35 mouse cellular contexts compared by ENCODE assay signal in the genomic region with DNA sequence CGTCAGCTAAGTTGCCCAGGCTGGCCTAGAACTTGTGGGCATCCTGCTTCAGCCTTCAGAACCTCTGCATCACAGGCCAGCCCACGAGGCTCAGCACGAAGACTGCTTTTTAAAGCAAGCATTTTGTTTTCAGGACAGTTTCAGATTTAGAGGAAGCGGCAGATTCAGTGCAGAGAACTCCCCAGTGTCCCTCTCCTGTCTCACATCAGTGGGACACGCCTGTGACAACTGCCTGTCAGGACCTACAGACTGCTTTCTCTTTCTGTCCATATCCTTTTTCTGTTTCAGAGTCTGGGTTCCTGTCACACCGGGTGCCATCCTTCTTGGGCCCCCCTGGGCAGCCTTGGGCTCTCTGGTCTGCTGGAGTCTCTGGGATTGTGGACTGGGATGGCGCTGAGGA. TPM values are rescaled to one million over a fixed set of nuclear protein-coding genes. Genes with fewer than 3 reads are reported as not detected.
DNase-seq lines count a peak whose midpoint lies in the region; ATAC-seq and TF ChIP-seq lines count a peak whose summit lies in the region.
"Had no signal": no experiment of that assay in that cellular context is flagged by ENCODE, and none has a peak within 500 bp of the region (broad histone marks: within the 10 kb centered on the region; RNA-seq: fewer than 3 reads in every experiment).

No protein-coding gene starts in this region.

- TF ChIP-seq POLR2A in bone marrow, adult 2 months (IDR thresholded peaks at IDR 0.05; ENCODE audit: borderline replicate concordance, control insufficient read depth, low read depth, low read length): no peak
- TF ChIP-seq POLR2A in small intestine, adult 2 months (IDR thresholded peaks at IDR 0.05; ENCODE audit: low read depth, low read length): no peak

- H3K36me3 ChIP-seq in midbrain, embryonic 11.5 days (ENCODE audit: control insufficient read depth, insufficient read depth, low read length): no peaks in the 10 kb centered on the region
- H3K36me3 ChIP-seq in midbrain, embryonic 16.5 days (ENCODE audit: control insufficient read depth, insufficient read depth, low read length): no peaks in the 10 kb centered on the region
- no peaks in the 10 kb centered on the region for H3K36me3 ChIP-seq in small intestine, adult 2 months (ENCODE audit: control insufficient read depth, insufficient read depth, low read length)
- H3K36me3 ChIP-seq in heart, embryonic 10.5 days: no peaks in the 10 kb centered on the region
- H3K36me3 ChIP-seq: hindbrain, embryonic 15.5 days; kidney, embryonic 15.5 days; limb, embryonic 13.5 days; liver, embryonic 13.5 days; midbrain, embryonic 13.5 days had no signal

- H3K4me2 ChIP-seq in midbrain, embryonic 11.5 days: no peak overlapping the region
- no peak overlapping the region for H3K4me2 ChIP-seq in midbrain, embryonic 16.5 days (ENCODE audit: low read length)
- H3K4me2 ChIP-seq: heart, embryonic 11.5 days; hindbrain, embryonic 15.5 days; kidney, embryonic 15.5 days; limb, embryonic 13.5 days; lung, embryonic 14.5 days; midbrain, embryonic 13.5 days had no signal

- no peak overlapping the region for H3K4me3 ChIP-seq in midbrain, embryonic 11.5 days (ENCODE audit: low read depth, low read length)
- no peak overlapping the region for H3K4me3 ChIP-seq in midbrain, embryonic 16.5 days (ENCODE audit: low read depth, low read length)
- no peak overlapping the region for H3K4me3 ChIP-seq in bone marrow, adult 2 months (replicated peaks; ENCODE audit: control insufficient read depth, low read depth, low read length)
- 0 out of 2 replicates have a peak overlapping the region, but pooled peaks have one; percentile 23 for H3K4me3 ChIP-seq in small intestine, adult 2 months (ENCODE audit: low read depth, low read length)
- H3K4me3 ChIP-seq in heart, embryonic 10.5 days: no peak overlapping the region
- H3K4me3 ChIP-seq: erythroblast, embryonic 14.5 days; hindbrain, embryonic 15.5 days; kidney, embryonic 15.5 days; left cerebral cortex, adult 2 months; limb, embryonic 13.5 days; midbrain, embryonic 13.5 days had no signal

- H3K27me3 ChIP-seq in midbrain, embryonic 11.5 days (ENCODE audit: control insufficient read depth, insufficient read depth, low read length): no peaks in the 10 kb centered on the region
- H3K27me3 ChIP-seq in midbrain, embryonic 16.5 days (ENCODE audit: control insufficient read depth, insufficient read depth, low read depth, low read length): no peaks in the 10 kb centered on the region
- H3K27me3 ChIP-seq in small intestine, adult 2 months (ENCODE audit: control insufficient read depth, insufficient read depth, low read length): no peaks in the 10 kb centered on the region
- H3K27me3 ChIP-seq in heart, embryonic 10.5 days (ENCODE audit: insufficient read depth, poor library complexity, severe bottlenecking): peaks cover 11% of the 10 kb centered on the region; the same call in 1 of the 2 replicates
- H3K27me3 ChIP-seq: hindbrain, embryonic 15.5 days; kidney, embryonic 15.5 days; limb, embryonic 13.5 days; liver, embryonic 13.5 days; midbrain, embryonic 13.5 days had no signal

- TF ChIP-seq CTCF in bone marrow, adult 2 months (IDR thresholded peaks at IDR 0.05; ENCODE audit: control insufficient read depth, insufficient read depth, low read length): no peak
- TF ChIP-seq CTCF in small intestine, adult 2 months (IDR thresholded peaks at IDR 0.05; ENCODE audit: extremely low read depth, insufficient read length, insufficient replicate concordance, low read depth, low read length): no peak

- 80% methylated on average over 7 of the region's 7 CpGs for WGBS in midbrain, embryonic 11.5 days
- 82% methylated on average over 7 of the region's 7 CpGs for WGBS in midbrain, embryonic 16.5 days
- WGBS in bone marrow, adult 2 months: 34% methylated on average over 7 of the region's 7 CpGs
- 67% methylated on average over 7 of the region's 7 CpGs for WGBS in small intestine, adult 2 months
- WGBS in heart, embryonic 10.5 days: 76% methylated on average over 7 of the region's 7 CpGs

- H3K9me3 ChIP-seq in midbrain, embryonic 11.5 days (ENCODE audit: control insufficient read depth, low read length): no peaks in the 10 kb centered on the region
- no peaks in the 10 kb centered on the region for H3K9me3 ChIP-seq in midbrain, embryonic 16.5 days (replicated peaks; ENCODE audit: control insufficient read depth, low read length, poor library complexity, severe bottlenecking)
- no peaks in the 10 kb centered on the region for H3K9me3 ChIP-seq in heart, embryonic 10.5 days
- H3K9me3 ChIP-seq: hindbrain, embryonic 15.5 days; kidney, embryonic 15.5 days; limb, embryonic 13.5 days; liver, embryonic 13.5 days; midbrain, embryonic 13.5 days had no signal

- DNase-seq in CD4-positive, CD25-positive, alpha-beta regulatory T cell, adult 2 months (ENCODE audit: low read depth, low spot score): peak; percentile 49
- DNase-seq in midbrain, embryonic 11.5 days (ENCODE audit: low spot score, missing footprints): peak; percentile 75
- no peak for DNase-seq in gastrocnemius, postnatal 4 days (ENCODE audit: low spot score in 2 of 2)
- no peak for DNase-seq in heart, embryonic 10.5 days (ENCODE audit: low spot score)
- DNase-seq: adrenal gland, postnatal 14 days; cerebellum, adult 18-20 months; cerebellum, postnatal 14 days; forebrain, postnatal 0 days; heart, postnatal 36 days; kidney, adult 18-20 months; kidney, postnatal 25 days; liver, embryonic 13.5 days; lung, embryonic 14.5 days; lung, postnatal 14 days; retina, postnatal 1 day; right cerebral cortex, postnatal 14 days had no signal

- peaks cover 6% of the 10 kb centered on the region for H3K4me1 ChIP-seq in midbrain, embryonic 11.5 days (ENCODE audit: control insufficient read depth, insufficient read depth, low read length)
- H3K4me1 ChIP-seq in midbrain, embryonic 16.5 days (ENCODE audit: control insufficient read depth, insufficient read depth, low read length): peaks cover 5% of the 10 kb centered on the region
- peaks cover 15% of the 10 kb centered on the region for H3K4me1 ChIP-seq in bone marrow, adult 2 months (ENCODE audit: control insufficient read depth, insufficient read depth, low read length)
- H3K4me1 ChIP-seq in small intestine, adult 2 months (ENCODE audit: control insufficient read depth, insufficient read depth, insufficient read length, low read length): no peaks in the 10 kb centered on the region
- peaks cover 60% of the 10 kb centered on the region for H3K4me1 ChIP-seq in heart, embryonic 10.5 days

- ATAC-seq in CD4-positive, CD25-positive, alpha-beta regulatory T cell, adult 4 months: no peak
- ATAC-seq in midbrain, embryonic 11.5 days (ENCODE audit: low FRiP score): no peak
- no peak for ATAC-seq in midbrain, embryonic 16.5 days
- ATAC-seq: forebrain, postnatal 0 days; midbrain, embryonic 13.5 days; Patski had no signal

- no peak overlapping the region for H3K9ac ChIP-seq in midbrain, embryonic 11.5 days (ENCODE audit: low read length)
- no peak overlapping the region for H3K9ac ChIP-seq in midbrain, embryonic 16.5 days (ENCODE audit: low read depth, low read length)
- H3K9ac ChIP-seq: forebrain, postnatal 0 days; hindbrain, embryonic 15.5 days; kidney, embryonic 15.5 days; limb, embryonic 13.5 days; liver, embryonic 13.5 days; lung, embryonic 14.5 days; midbrain, embryonic 13.5 days had no signal

- no peak overlapping the region for H3K27ac ChIP-seq in midbrain, embryonic 11.5 days (ENCODE audit: low read depth, low read length)
- no peak overlapping the region for H3K27ac ChIP-seq in midbrain, embryonic 16.5 days (ENCODE audit: low read length)
- H3K27ac ChIP-seq in bone marrow, adult 2 months (ENCODE audit: control insufficient read depth, insufficient read depth, low read depth, low read length, poor library complexity): peak overlapping the region; percentile 40
- H3K27ac ChIP-seq in small intestine, adult 2 months (ENCODE audit: insufficient read depth, low read depth, low read length): 0 out of 2 replicates have a peak overlapping the region, but pooled peaks have one; percentile 17
- no peak overlapping the region for H3K27ac ChIP-seq in heart, embryonic 10.5 days
- H3K27ac ChIP-seq: hindbrain, embryonic 15.5 days; kidney, embryonic 15.5 days; left cerebral cortex, adult 2 months; limb, embryonic 13.5 days; liver, embryonic 13.5 days; midbrain, embryonic 13.5 days had no signal

RNA-seq across cellular contexts. Expression of a gene that starts 3.7 kb away (rescaled TPM):
- 1,000 to 10,000 TPM; 1,726 to 2,325 TPM for polyA plus RNA-seq in CD4-positive, CD25-positive, alpha-beta regulatory T cell, adult 4 months (2017; shearing (Covaris generic))
- 22.0 and 27.3 TPM in 2 replicates for polyA plus RNA-seq in midbrain, embryonic 11.5 days (2014; fragmentation: Nextera tagmentation; extraction: Ambion mirVana)
- polyA plus RNA-seq in midbrain, embryonic 16.5 days (2015; fragmentation: Nextera tagmentation; extraction: Ambion mirVana): 22.0 and 22.3 TPM in 2 replicates
- polyA plus RNA-seq in bone marrow, adult 2 months (2011; ENCODE audit: insufficient read depth, insufficient read length, low replicate concordance, missing spikeins): 193 and 436 TPM in 2 replicates
- 56.1 and 79.0 TPM in 2 replicates for polyA plus RNA-seq in small intestine, adult 2 months (2012; rRNA removed)
- 10 to 100 TPM; 24.4 to 26.4 TPM for total RNA-seq in gastrocnemius, postnatal 4 days (2021)
- 7.7 and 19.5 TPM in 2 replicates for polyA plus RNA-seq in heart, embryonic 10.5 days (2016; fragmentation: Nextera tagmentation; extraction: Ambion mirVana)
- polyA plus RNA-seq: Patski had no signal

RNA-seq across cellular contexts. Expression of a gene that starts 27.5 kb away (rescaled TPM):
- not detected for polyA plus RNA-seq in CD4-positive, CD25-positive, alpha-beta regulatory T cell, adult 4 months (2017; shearing (Covaris generic))
- polyA plus RNA-seq in midbrain, embryonic 11.5 days (2014; fragmentation: Nextera tagmentation; extraction: Ambion mirVana): not detected in 2 replicates
- polyA plus RNA-seq in midbrain, embryonic 16.5 days (2015; fragmentation: Nextera tagmentation; extraction: Ambion mirVana): 0.29 TPM in 1 of 2 replicates, not detected in the other
- polyA plus RNA-seq in bone marrow, adult 2 months (2011; ENCODE audit: insufficient read depth, insufficient read length, low replicate concordance, missing spikeins): not detected in 2 replicates
- polyA plus RNA-seq in small intestine, adult 2 months (2012; rRNA removed): 0.05 TPM in 1 of 2 replicates, not detected in the other
- total RNA-seq in gastrocnemius, postnatal 4 days (2021): not detected
- not detected in 2 replicates for polyA plus RNA-seq in heart, embryonic 10.5 days (2016; fragmentation: Nextera tagmentation; extraction: Ambion mirVana)
- total RNA-seq: adrenal gland, postnatal 14 days; gastrocnemius, adult 8-10 months; granulocyte monocyte progenitor cell, adult 5-6 weeks; heart, postnatal 36 days; megakaryocyte progenitor cell, adult 5-6 weeks; monocyte, adult 5-6 weeks had no signal
- polyA plus RNA-seq: erythroblast, embryonic 14.5 days; forebrain, embryonic 11.5 days; heart, embryonic 11.5 days; intestine, embryonic 14.5 days; lung, embryonic 14.5 days; midbrain, embryonic 13.5 days; neural tube, embryonic 14.5 days; Patski had no signal

Comparison
In these comparisons a context has a peak if more than half of its experiments do, and no peak if none do; other contexts are left out.
1. DNase-seq: peak in CD4-positive, CD25-positive, alpha-beta regulatory T cell, adult 2 months (single experiment) and midbrain, embryonic 11.5 days (single experiment); none in gastrocnemius, postnatal 4 days (0 of 2) and heart, embryonic 10.5 days (single experiment).
2. H3K27ac ChIP-seq: peak in bone marrow, adult 2 months (single experiment) and small intestine, adult 2 months (single experiment); none in midbrain, embryonic 11.5 days (single experiment), midbrain, embryonic 16.5 days (single experiment) and heart, embryonic 10.5 days (single experiment).